Mouse (Mus musculus) stomach, postnatal 0 days (tissue): ENCODE measurements at regions not wholly inside any gene's neighbourhood (a gene's known extent, or its start where the extent isn't known, plus 50 kb on each side); places are given as distances from the start of the nearest gene placed in this dataset.

Experiments used
- CTCF ChIP-seq: IDR thresholded peaks from 2 replicates; pipeline ENCODE4 v1.5.1; 2016; ENCODE audit warnings: antibody characterized with exemption, low read depth, mild to moderate bottlenecking, moderate library complexity
- EP300 ChIP-seq: optimal IDR thresholded peaks from 2 replicates; pipeline ENCODE3; 2016; ENCODE audit warnings: antibody characterized with exemption

- no peak for TF ChIP-seq CTCF
- TF ChIP-seq EP300, result no peak
Observed at GRCm38 (mm10) chr4:7215048-7216030, 1023.5 kb downstream of the Car8 start.
